Mouse (Mus musculus) hindlimb bud, embryonic 11.5 days (tissue): Measurements from ENCODE around the gene Dnajb5.
A peak's percentile ranks its signal among the peaks of the same experiment; 100 is the strongest.
"Not testable (repeated sequence)": the region's sequence is repeated elsewhere in the genome, so short reads cannot be mapped to it uniquely, and the experiment has no call there.

Experiments used
- DNase-seq: peaks from one replicate; pipeline ENCODE4 v3.0.0-alpha.2; 2012; ENCODE audit warnings: low read depth, low spot score; ENCODE audit errors: extremely low spot score

The Dnajb5 gene

GRCm38 (mm10) chr4:42965039-42965719, 15.6 kb downstream of the Dnajb5 start:
- no peak for DNase-seq

DNA sequence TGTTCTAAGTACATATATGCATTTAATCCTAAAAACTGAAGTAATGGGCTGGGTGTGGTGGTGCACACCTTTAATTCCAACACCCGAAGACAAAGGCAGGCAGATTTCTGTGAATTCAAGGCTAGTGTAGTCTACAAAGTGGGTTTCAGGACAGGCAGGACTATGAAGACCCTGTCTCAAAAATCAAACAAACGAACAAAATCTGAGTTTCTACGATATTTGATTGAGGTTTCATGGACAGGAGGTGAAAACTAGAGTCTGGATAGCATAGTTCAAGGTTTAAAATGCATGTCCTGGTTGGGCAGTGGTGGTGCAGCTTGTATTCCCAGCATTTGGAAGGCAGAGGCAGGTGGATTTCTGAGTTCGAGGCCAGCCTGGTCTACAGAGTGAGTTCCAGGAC, 19.7 kb downstream of the Dnajb5 start, which contains the start of gene 1700022I11Rik:
Gene 1700022I11Rik, plus strand, starts transcription at position 301 of the 400 bp plus-strand sequence.
- no peak for DNase-seq

GRCm38 (mm10) chr4:42972952-42973351, 23.3 kb downstream of the Dnajb5 start:
- no peak for DNase-seq

DNA sequence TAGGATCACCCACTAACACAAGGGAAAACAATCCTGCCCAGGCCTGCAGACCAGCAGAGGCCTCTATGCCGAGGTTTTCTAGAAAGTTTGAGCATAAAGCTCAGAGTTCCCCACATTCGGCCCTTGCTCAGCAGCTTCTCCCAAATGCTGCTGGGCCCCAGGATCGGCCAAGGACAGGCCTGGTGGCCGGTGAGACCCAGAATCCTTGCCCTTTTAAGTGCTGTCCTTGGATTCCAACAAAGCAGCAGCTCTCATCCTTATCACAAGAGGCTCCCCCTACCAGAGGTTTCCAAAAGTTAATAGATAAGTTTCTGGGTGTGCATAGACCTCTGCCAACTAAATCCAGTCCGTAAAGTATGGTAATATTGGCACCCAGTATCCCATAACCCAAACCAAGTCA, 24.3 kb downstream of the Dnajb5 start:
- DNase-seq, result no peak

- DNase-seq, result no peak
Measured at GRCm38 (mm10) chr4:42978062-42978461, 28.4 kb downstream of the Dnajb5 start.

DNA sequence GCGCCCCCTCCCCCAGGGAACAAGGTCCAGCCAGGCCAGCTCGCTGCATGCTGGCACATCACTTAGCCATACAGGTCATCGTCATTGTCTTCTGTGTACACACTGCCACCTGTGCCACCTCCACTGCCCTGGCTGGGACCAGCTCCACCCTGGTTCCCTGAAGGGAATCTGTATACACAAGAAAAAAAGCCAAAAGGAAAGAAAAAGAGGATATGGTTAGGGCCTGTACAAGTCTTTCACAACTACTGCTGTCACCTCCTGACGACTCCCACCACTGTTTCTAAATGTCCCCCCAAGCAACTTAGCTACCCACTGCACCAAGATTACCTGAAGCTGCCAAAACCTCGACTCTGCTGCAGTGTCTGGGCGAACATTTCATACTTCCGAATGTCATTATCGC, 30.9 kb downstream of the Dnajb5 start:
- not testable (repeated sequence) for DNase-seq

DNA sequence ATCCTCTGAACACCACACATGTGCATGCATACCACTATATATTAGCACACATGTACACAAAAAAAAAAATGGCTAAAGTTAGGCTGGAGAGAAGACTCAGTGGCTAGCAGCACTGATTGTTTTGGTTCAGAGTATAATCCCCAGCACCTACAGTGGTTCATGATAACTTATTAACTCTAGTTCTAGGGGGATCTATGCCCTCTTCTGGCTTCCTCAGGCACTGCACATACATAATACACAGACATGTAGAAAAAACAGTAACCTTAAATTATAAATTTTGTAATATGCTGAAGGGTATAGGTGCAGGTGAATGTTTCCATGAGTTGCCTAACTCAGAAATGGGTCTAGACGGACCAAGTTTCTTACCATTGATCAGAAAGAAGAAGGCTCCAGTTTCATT, 38.7 kb downstream of the Dnajb5 start:
- no peak for DNase-seq

DNA sequence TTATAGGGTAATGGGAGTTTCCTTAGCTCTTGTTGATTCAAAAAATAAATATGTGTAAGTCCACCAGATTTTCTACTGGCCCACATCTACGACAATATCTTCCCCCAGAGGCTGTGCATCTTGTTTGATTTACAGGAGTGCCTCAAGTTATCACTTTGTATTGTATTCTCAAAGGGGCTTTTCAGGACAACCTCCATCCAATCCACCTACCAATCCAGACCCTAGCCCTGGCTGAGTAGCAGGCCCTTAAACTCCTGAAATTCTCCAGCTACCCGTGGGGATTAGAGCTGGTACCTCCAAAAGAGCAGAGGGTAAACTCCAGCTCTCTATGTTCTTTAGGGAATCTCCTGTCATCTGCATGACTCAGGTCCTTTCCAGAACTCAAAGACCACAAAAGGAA, 48.4 kb downstream of the Dnajb5 start:
- DNase-seq, result no peak

DNA sequence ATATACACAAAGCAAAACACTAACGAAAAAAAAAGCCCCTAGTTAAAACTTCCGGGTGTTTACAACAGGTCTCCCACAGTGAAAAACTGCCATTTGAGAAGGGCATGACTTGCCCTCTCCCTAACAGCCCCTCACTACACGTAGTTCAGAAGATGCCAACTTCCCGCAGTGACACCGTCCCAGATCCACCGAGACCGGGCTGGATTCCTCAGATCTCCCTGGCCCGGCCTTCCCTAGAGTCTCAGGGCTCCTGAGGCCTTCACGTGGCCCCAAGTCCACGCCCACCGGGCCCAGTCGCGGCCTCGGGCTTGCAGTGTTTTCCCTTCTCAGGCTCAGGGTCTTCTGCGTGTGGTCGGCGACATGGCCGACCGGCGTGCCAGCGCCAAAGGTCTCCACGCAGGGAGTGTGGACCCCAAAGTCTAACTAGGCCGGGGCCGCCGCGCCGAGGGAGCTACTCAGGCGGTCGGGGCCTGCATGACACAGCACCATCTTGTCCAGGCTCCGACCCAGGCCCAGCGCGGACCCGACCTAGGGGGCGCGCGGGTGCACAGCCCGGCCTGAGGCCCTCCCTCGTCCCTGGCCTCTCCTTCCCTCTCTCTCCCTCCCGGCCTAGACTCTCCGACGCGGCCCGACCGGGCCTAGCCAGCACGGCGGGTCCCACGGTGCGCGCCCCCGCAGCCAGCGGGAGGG, 50.0 kb downstream of the Dnajb5 start:
- DNase-seq, result no peak

DNA sequence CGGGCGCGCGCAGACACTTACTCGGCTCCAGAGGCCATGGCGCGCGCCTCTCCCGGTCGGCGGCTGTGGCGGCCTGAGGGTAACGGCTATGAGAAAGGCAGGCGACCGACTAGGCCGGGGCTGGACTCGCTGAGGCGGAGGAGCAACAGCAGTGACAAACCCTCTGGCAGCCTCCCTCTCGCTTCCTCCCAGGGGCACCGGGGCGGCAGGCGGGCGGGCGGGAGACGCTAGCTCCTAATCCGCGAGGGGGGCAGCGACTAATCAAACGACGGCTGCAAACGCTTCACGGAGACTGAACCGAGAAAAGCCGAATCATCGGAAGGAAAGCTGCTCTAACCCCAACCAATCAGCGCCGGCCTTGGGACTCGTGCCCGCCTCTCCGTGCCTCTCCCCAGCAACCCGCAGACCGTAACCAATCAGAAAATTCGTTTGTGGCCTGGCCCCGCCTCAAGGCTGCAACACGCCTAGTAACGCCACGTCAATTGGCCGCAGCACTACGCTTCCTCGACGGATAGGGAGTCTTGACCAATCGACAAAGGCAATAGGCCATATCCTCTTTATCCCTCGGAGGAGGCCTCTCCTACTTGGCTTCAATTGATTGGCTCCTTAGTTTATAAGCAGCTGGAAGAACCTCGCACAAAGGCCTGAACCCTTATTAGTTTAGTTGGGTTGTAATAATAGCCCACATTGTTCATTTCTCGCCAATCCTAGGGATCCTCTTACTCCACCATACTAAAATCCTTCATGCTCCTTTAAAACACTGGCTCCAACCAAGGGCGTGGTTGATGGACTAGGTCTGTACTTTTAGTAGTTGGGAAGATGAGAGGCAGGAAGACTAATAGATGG, 50.8 kb downstream of the Dnajb5 start, which contains the start of gene Vcp:
Gene Vcp, minus strand, starts transcription at position 367 of the 846 bp plus-strand sequence.
- DNase-seq, result peak; percentile 90

GRCm38 (mm10) chr4:43001272-43001671, 51.7 kb downstream of the Dnajb5 start:
- DNase-seq, result no peak

DNA sequence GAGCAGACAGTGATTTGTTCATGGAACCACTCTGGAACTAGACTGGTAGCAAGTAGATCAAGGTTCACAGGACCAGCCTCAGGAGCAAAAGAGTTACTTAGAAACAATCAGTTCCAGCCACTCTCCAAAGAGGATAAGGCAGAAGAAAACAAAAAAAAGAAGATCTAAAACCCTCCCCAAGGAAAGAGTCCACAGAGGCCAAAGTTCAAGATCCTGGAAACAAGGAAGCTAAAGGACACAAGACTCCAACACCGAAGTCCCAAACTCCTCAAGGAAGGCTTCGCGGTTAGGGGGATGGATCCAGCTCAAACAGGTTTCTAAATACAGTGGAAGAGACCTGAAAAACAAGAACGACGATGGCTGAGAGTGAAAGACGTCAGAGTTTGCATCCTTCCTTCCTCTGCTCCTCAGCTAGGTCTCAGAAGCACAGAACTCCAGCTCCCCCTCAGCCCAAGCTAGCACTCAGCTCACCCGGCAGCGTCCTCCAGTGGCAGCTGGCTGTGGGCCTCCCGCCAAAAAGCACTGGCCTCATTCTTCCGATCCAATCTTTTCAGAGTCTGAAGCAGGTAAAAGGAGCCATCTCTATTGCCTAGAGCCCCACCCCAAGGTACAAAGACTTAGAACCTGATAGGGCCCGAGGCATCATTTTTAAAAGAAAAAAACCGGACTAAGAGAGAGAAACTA, 53.3 kb downstream of the Dnajb5 start:
- no peak for DNase-seq

DNA sequence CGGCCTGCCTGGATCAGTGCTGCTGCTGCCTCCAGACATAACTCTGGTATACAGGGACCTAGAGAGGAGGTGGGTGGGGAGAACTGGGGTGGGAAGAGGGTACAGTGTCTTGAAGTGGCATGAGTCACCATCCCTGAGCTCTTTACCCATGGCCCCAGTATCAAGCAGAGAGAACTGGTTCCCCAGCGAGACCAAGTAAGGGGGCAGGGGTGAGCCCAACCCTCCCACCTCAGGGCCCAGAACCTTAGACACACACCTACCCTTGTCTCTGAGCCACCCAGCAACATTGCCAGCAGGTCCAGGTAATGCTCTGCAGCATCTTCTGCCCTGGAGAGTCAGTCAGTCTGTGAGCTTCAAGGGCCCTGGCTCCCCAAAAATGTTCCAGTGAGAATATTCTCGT, 55.3 kb downstream of the Dnajb5 start:
- DNase-seq, result no peak

DNA sequence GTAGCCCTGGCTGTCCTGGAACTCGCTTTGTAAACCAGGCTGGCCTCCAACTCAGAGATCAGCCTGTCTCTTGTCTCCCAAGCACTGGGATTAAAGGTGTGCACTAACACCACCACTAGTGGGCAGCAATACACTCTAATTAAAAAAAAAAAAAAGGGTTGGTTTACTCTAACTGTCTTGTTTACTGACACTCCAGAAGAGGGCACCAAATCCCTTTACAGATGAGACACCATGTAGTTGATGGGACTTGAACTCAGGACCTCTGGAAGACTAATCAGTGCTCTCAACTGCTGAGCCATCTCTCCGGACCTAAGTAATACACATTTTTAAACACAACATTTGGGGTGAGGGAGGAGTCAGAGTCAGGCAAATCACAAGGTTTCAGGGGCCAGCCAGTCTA, 56.2 kb downstream of the Dnajb5 start:
- no peak for DNase-seq
